Mouse (Mus musculus) layer of hippocampus, adult 2 months (tissue): ENCODE measurements around the gene Bcl11b. TPM values are rescaled to one million over a fixed set of nuclear protein-coding genes. Genes with fewer than 3 reads are reported as not detected.

Experiments
- DNase-seq, 2 experiments: peaks; one replicate each; pipeline ENCODE4 v3.0.0; 2022; ENCODE audit warnings: low spot score in 2 of 2
- H3K27ac ChIP-seq: fragments of 200-600 bp; 2 replicates; pipeline ENCODE4 v1.8.1; 2022
- H3K4me3 ChIP-seq: fragments of 200-600 bp; 2 replicates; pipeline ENCODE4 v1.8.1; 2022; ENCODE audit warnings: mild to moderate bottlenecking
- CTCF ChIP-seq: fragments of 200-600 bp; conservative IDR thresholded peaks from 2 replicates; pipeline ENCODE4 v1.8.1; 2022; ENCODE audit warnings: antibody characterized with exemption, mild to moderate bottlenecking, moderate library complexity
- long read RNA-seq, 2 experiments: library from polyadenylated mRNA; stranded (forward); transcript quantifications; one replicate each; pipeline ENCODE4 v2.0.0; 2021; ENCODE audit warnings: borderline mapping rate in 2 of 2
- total RNA-seq, 2 experiments: library from RNA; stranded (reverse); gene quantifications; 2 replicates each; pipeline ENCODE4 v1.2.3; 2021

Bcl11b gene
- total RNA-seq, result 100 to 1,000 TPM; 144 to 145 TPM
- long read RNA-seq, experiment 1, full-length matches to known transcripts, result 7 of 32 reads
- long read RNA-seq, experiment 1, partial matches to known transcripts, result 0 of 32 reads
- long read RNA-seq, experiment 1, other reads (novel, unspliced or antisense), result 25 of 32 reads
- long read RNA-seq, experiment 2, full-length matches to known transcripts, result 12 of 39 reads
- long read RNA-seq, experiment 2, partial matches to known transcripts, result 1 of 39 reads
- long read RNA-seq, experiment 2, other reads (novel, unspliced or antisense), result 26 of 39 reads

DNA sequence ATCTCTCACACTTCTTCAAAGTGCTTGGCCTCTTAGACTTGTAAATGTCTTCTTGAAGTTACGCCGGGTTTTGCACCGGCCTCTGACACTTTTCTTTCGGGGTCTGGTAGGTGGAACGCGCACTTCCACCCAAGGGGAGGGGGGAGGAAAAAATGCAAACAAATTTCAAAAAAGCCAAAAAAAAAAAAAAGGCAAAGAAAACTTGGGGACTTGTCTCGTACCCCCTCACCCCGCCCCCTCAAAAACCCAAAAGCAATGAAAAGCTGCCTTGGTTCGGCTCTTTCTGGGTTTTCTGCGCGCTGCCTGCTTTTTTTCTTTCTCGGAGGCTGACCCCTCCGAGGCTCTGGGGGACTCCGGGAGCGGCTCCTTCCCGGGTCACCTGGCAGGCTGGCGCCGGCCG, at the start of gene Bcl11b:
Bcl11b (minus strand) TSS at position 120 of the 400 bp plus-strand sequence.
- DNase-seq, result no peak
- peak within 1 kb of the TSS; percentile 79 for H3K4me3 ChIP-seq
- no peak for TF ChIP-seq CTCF
- peak within 1 kb of the TSS; percentile 97 for H3K27ac ChIP-seq

DNA sequence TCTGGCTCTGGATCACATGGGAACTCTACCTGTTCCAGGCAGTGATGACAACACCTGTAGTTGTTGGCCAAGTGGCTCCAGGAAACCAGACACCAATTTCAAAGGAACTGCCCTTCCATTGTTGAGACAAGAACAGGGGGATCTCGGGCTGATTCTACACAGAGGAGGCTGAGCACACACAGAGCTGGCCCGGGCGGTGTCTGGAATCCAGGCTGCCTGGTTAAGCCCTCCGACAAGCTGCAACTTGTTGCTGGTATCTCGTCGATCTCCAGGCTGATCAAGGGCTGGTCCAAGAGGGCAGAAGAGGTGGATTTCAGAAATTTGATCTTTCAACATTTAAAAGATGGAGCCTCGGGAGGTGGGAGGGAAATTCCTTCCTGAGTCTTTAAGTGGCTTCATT, 47.6 kb upstream of the Bcl11b start:
- no peak for DNase-seq
- no peak for TF ChIP-seq CTCF
- H3K4me3 ChIP-seq, result no peak overlapping the region
- no peak overlapping the region for H3K27ac ChIP-seq

DNA sequence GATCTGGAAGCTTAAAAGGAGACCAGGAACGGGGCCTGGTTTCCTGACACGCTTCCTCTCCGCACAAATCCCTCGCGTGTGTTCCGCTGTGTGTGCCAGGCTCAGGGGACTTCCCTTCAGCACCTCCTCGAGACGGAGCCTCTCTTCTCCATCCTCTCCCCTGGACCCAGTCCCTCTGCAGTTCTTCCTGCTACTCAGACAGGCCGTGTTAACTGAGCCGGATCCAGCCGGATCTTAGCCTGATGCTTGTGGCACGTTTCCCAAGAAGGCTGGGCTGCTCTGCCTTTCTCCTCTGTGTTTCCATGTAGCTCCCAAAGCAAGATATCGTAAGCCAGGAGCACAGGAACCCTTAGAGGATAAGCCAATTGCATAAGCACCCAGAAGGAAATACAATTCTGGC, 46.2 kb upstream of the Bcl11b start:
- Histone ChIP-seq H3K4me3 (no peak overlapping the region), H3K27ac (peak overlapping the region; percentile 59; the same call in 1 of the 2 replicates)
- no peak for TF ChIP-seq CTCF
- DNase-seq, result no peak

DNA sequence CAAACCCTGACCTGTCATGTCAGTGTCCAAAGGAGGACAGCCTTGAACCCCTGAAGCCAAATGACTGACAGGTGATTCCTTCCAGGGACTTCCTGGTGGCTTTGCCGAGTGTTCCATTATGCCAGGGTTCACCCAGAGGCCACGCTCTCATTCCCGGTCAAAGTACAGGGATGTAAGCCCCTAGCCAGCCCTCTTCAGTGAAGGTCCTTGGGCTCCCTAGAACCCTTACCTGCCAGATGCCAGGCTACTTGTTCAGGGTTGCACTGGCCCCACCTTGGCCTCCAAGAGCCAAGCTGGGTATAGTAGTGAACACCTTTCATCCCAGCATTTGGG, 38.8 kb upstream of the Bcl11b start:
- DNase-seq, result no peak
- TF ChIP-seq CTCF, result no peak
- Histone ChIP-seq H3K4me3 (no peak overlapping the region), H3K27ac (no peak overlapping the region)

DNA sequence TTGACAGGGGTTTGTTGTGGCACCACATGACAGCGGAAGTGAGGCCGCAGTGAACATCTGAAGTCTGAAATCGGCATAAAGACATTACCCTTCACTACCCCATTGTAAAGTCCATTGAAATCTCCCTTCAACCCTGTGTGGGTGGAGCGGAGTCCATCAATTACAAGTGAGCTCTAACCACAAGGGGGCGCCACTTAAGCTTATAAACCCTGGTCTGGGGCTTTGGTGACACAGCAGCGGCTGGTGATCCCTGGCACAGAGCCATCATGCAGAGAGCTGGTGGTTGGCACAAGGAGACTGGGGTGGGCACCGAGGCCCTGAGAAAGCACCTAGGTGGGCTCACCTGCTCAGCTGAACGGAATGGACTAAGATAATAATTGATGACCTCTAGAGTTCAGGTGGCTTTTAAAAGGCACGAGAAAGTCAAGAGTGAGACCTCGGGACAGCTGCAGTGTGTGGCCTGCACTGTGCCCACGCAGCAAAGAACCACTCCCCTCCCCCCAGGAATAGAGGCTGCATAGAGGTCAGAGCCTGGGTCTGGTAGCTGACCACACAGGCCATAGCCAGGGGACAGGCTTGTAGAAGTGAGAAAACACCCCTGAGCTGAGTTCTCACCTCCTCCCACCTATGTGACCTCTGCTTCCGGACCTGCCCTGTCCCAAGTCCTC, 38.3 kb upstream of the Bcl11b start:
- H3K27ac ChIP-seq, result no peak overlapping the region

DNA sequence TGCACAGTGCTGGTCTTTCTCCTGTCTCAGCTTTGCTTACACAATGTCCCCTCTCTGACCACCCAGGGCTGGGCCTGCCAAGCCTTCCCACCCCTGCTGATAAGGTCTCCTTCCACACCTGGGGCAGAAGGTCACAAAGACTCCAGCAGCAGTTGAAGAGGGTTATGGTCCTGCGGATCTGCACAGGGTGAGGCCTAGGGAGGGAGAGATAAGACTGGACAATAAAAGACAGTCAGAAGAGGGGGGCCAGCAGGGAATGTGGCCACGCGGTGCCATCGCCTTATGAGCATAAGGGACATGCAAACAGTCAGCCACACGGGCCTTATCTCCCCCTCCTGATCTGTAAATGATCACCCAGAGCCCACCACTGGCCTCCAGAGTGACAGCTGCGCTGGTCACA, 34.0 kb upstream of the Bcl11b start:
- Histone ChIP-seq H3K27ac (no peak overlapping the region), H3K4me3 (no peak overlapping the region)
- TF ChIP-seq CTCF, result no peak
- no peak for DNase-seq

More for the DNA sequence above, 38.3 kb upstream of the Bcl11b start:
- H3K4me3 ChIP-seq, result no peak overlapping the region
- peak; percentile 61 to 79 for DNase-seq
- TF ChIP-seq CTCF, result peak; percentile 87

DNA sequence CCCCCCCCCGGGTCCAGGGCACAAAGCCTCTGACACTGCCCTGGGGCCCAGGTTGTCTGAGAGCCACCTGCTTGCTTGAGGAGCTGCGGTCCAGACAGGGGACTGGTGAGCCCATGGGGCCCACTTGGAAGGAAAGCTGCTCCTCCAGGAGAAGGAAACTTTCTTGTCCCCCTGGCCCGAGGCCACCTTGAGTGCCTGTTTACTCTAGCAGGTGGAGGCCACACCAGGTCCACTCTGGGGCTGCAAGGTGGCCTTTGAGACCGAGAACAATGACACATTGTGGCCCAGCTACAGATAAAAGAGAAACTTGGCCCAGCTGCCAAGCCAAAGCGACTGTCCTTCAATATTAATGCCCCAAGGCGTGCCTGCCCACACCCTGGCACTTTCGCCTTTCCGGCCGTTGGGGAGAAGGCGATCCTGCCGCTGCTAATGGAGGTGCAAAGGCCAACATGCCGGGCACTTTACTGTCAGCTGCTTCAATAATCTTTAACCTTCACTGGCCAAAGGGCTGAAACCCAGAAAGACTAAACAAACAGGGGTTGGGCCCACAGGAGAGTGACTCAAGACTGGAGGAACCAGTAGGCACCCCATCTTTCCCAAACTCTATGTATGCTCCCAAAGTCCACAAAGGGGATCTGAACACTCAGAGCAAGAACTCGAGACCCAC, 32.1 kb upstream of the Bcl11b start:
- TF ChIP-seq CTCF, result no peak
- no peak for DNase-seq
- H3K4me3 ChIP-seq, result no peak overlapping the region

DNA sequence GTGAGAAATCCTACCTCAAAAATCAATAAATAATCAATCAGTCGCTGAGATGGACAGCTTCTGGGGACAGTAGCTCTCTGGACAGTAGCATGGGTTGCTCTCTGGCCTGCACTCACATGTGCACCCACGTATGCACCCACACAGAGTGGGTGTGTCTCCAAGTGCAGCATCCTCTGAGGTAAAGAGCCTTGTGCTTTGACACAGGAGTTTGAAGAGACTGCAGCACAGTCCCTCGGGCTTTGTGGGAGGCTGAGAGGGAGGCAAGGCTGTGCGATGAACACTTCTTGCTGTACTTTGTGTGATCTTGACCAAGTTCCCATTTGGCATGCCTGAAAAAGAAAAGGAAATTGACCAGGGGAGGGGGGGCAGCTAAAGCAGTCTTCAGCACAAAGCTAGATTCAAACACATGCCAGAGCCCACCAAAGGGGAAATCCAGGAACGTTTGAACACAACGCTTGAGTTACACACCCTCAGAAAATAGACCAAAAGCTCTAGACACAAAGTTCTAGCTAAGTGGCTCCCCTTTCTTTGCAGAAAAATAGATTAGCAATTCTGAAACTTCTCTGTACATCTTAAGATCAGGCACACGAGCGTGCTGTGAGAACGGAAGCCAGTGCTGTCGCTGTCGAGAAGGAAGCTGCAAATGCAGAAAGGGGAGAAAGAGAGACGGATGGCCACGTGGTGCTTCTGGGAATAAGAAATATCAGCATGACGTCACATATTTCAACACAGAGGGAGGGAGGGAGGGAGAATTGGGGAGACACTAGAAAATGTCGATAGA, 19.6 kb upstream of the Bcl11b start:
- no peak for DNase-seq
- no peak for TF ChIP-seq CTCF
- H3K4me3 ChIP-seq, result no peak overlapping the region
- no peak overlapping the region for H3K27ac ChIP-seq

More for the DNA sequence above, 32.1 kb upstream of the Bcl11b start:
- no peak overlapping the region for H3K27ac ChIP-seq

DNA sequence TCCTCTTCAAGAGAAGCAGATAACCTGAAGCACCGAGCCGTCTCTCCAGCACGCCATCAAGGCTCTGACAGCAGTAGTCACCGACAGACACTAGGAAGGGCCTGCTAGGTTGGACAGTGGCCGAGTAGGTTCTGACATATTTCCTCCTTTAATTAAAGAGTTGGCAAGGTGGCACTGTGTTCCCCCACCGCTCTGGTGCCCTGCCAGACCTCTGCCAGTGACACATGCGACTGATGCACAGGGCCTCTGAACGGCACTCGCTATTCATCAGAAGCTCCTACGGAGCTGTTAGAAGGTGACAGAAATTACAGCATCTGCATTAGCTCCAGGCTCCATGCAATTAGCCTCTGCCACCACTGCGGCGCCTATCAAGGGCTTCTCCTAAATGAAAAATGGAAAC, 8.6 kb upstream of the Bcl11b start:
- H3K27ac ChIP-seq, result no peak overlapping the region
- H3K4me3 ChIP-seq, result no peak overlapping the region
- no peak for DNase-seq
- TF ChIP-seq CTCF, result no peak

DNA sequence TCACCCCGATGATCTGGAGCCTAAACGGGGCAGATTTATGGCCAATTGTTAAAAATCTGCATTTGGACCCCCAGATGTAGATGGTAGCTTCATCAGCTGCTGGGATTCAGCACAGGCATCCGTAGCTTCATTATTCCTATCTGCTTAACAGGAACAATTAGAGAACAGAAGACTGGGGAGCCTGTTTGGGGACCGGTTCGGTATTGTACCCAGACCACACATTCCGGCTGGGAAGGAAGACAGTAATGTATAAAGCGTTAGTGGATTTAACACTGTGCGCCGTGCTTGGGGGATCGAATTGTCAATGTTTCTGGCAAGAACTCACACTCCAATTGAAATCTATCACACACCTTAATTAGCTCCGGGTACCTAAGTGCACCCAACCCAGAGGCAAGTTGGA, 6.9 kb upstream of the Bcl11b start:
- peak overlapping the region; percentile 67 for H3K27ac ChIP-seq
- no peak for DNase-seq
- TF ChIP-seq CTCF, result no peak
- no peak overlapping the region for H3K4me3 ChIP-seq

DNA sequence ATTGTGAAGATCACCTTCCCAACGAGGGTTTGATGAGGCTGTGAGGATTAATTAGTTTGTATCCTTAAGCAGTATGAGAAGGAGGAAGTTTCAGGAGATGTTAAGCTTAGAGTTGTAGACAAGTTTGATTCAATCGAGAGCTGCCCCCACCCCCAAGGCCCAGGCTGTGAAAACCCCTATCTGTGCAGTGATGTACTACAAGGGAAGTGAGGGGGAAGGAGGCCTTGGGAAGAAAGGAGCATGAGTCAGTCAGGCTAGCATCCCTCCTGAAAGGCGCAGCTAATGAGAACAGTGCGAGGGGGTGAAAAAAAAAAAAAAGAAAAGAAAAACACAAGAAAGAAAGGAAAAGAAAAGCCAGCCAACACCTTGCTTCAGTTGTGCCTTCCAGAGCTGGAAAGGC, 5.8 kb upstream of the Bcl11b start:
- Histone ChIP-seq H3K4me3 (no peak overlapping the region), H3K27ac (peak overlapping the region; percentile 67)
- peak; percentile 66 for TF ChIP-seq CTCF
- no peak for DNase-seq

DNA sequence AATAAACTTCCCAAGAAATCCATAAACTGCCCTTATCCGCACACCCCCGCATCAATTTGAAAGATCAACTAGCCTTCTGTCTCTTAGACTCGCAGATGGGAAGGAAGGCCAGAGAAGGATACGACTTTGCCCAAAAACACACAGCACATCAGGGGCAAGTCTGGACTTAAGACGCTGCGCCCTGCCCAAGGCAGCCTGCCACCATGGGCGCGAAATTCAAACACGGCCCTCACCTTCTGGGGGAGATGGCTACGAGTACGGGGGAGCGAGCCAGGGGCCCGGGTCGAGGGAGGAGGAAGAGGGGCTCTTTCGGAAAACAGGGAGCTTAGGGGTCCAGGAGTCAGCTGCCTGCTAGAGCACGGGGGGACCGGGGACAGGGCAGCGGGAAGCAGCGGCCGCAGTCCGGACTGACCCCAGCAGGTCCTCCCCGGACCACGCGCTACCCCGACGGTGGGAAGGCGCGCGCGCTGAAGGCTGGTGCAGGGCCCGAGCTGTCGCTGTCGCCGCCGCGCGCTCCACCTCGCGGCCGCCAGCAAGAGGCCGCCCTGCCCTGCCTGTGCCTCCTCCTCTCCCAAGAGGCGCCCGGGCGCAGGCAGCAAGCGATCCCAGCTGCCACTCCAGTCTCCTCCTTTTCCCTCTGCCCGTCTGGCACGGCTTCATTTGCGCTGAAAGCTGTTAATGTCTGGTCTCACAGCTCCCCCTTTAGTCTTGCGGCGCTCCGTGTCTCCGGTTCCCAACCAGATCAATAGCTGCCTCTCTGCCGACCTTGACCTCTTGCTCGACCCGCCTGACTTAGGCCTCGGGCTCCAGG, 2.6 kb upstream of the Bcl11b start:
- peak; percentile 69 for TF ChIP-seq CTCF
- peak; percentile 78 to 82 for DNase-seq
- Histone ChIP-seq H3K27ac (peak overlapping the region; percentile 83), H3K4me3 (peak overlapping the region; percentile 54)
